Mouse (Mus musculus) myocyte (in vitro differentiated cells): Measurements from ENCODE around the gene Btbd19.

Experiments used
- POLR2A ChIP-seq: IDR thresholded peaks from one replicate; pipeline ENCODE4 v1.6.1; 2011; ENCODE audit warnings: low read depth, mild to moderate bottlenecking, control low read depth, moderate library complexity; ENCODE audit not compliant: insufficient read length
- REST ChIP-seq: IDR thresholded peaks from one replicate; pipeline ENCODE4 v1.6.1; 2011; ENCODE audit warnings: mild to moderate bottlenecking, control low read depth, moderate library complexity; ENCODE audit not compliant: insufficient read depth, insufficient read length
- USF1 ChIP-seq: IDR thresholded peaks from one replicate; pipeline ENCODE4 v1.6.1; 2011; ENCODE audit warnings: low read depth, mild to moderate bottlenecking, control low read depth, moderate library complexity

DNA sequence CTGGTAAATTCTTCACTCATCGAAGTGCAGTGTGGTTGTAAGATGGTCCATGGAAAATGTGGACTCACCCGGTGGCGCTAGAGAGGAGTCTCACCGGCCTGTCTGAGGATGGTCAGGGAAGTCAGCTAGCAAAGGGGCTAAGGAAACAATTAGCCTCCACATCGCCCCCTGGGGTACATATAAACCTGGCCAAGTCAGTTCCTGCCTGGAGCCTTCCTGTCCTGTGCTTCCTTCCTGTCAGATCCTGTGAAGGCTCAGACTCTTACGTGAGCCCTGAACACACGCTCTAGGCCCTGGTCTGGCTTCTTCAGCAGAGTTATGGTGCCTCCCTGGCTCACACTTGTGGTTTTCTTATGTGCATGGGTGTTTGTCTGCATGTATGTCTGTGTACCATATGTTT, 24.3 kb downstream of the Btbd19 start:
- TF ChIP-seq POLR2A: no peak
- TF ChIP-seq REST: no peak
- no peak for TF ChIP-seq USF1
